Mouse (Mus musculus) hindbrain, embryonic 13.5 days (tissue): ENCODE data around the gene Necab2. TPM values are rescaled to one million over a fixed set of nuclear protein-coding genes. Genes with fewer than 3 reads are reported as not detected.

ENCODE experiments used
- ATAC-seq: fragments of 200-750 bp; cut with Nextera tagmentation; 2 replicates; pipeline ENCODE4 v1.8.0; 2017; ENCODE audit warnings: moderate TSS enrichment; ENCODE audit not compliant: low FRiP score
- H3K27ac ChIP-seq: fragments of 300-500 bp; sonication (generic); 2 replicates; pipeline ENCODE4 v1.5.1; 2015; ENCODE audit warnings: inconsistent platforms, mild to moderate bottlenecking, moderate library complexity
- H3K27me3 ChIP-seq: fragments of 300-500 bp; sonication (generic); 2 replicates; pipeline ENCODE4 v1.6.1; 2015; ENCODE audit warnings: mild to moderate bottlenecking, inconsistent platforms
- H3K36me3 ChIP-seq: fragments of 300-500 bp; sonication (generic); 2 replicates; pipeline ENCODE4 v1.6.1; 2015; ENCODE audit warnings: mild to moderate bottlenecking, inconsistent platforms
- H3K4me1 ChIP-seq: fragments of 300-500 bp; sonication (generic); replicated peaks from 2 replicates; pipeline ENCODE4 v1.6.1; 2015; ENCODE audit warnings: inconsistent platforms
- H3K4me2 ChIP-seq: fragments of 300-500 bp; sonication (generic); 2 replicates; pipeline ENCODE4 v1.6.1; 2015; ENCODE audit warnings: inconsistent platforms, mild to moderate bottlenecking, moderate library complexity
- H3K4me3 ChIP-seq: fragments of 300-500 bp; sonication (generic); 2 replicates; pipeline ENCODE4 v1.5.1; 2015; ENCODE audit warnings: mild to moderate bottlenecking, inconsistent platforms
- H3K9ac ChIP-seq: fragments of 300-500 bp; sonication (generic); 2 replicates; pipeline ENCODE4 v1.6.1; 2015; ENCODE audit warnings: mild to moderate bottlenecking, inconsistent platforms
- H3K9me3 ChIP-seq: fragments of 300-500 bp; sonication (generic); 2 replicates; pipeline ENCODE4 v1.6.1; 2016; ENCODE audit warnings: inconsistent platforms
- WGBS: fragments of 180-500 bp; shearing (Covaris S2); methylation state at CpG from one replicate; pipeline ENCODE4 v1.1.7; 2015; 5-methylcytosine and 5-hydroxymethylcytosine counted together
- polyA plus RNA-seq: library from polyadenylated mRNA; unstranded; fragments of >200 nt; fragmentation: Nextera tagmentation; extraction: Ambion mirVana; gene quantifications from 2 replicates; pipeline ENCODE4 v1.2.1, GENCODE M21; 2015

Gene Necab2
- polyA plus RNA-seq, 1 experiment from 2014 or later: 36.4 TPM

DNA sequence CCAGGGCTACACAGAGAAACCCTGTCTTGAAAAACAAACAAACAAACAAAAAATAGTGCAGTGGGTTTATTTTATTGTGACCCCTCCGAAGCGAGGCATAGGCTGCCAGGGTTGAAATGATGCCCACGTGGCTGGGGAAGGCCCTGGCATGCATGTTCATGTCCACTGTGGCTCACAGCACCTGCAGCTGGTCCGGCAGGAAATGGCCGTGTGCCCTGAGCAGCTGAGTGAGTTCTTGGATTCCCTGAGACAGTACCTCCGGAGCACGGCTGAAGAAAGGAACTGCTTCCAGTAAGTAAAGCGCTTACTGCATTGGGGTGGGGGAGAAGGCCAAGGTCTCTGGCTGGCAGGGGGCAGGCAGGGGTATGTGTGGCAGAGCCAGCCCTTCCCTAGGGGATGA is 21.6 kb downstream of the Necab2 start:
- no peaks in the 10 kb centered on the region; the same call in 1 of the 2 replicates for H3K36me3 ChIP-seq
- peaks cover 42% of the 10 kb centered on the region for H3K4me1 ChIP-seq
- peaks cover 21% of the 10 kb centered on the region for H3K27me3 ChIP-seq
- WGBS: 92% methylated on average over 8 of the region's 8 CpGs
- ATAC-seq: no peak
- no peaks in the 10 kb centered on the region for H3K9me3 ChIP-seq
- no peak overlapping the region for H3K4me2 ChIP-seq
- no peak overlapping the region for H3K27ac ChIP-seq
- no peak overlapping the region for H3K4me3 ChIP-seq
- no peak overlapping the region for H3K9ac ChIP-seq

DNA sequence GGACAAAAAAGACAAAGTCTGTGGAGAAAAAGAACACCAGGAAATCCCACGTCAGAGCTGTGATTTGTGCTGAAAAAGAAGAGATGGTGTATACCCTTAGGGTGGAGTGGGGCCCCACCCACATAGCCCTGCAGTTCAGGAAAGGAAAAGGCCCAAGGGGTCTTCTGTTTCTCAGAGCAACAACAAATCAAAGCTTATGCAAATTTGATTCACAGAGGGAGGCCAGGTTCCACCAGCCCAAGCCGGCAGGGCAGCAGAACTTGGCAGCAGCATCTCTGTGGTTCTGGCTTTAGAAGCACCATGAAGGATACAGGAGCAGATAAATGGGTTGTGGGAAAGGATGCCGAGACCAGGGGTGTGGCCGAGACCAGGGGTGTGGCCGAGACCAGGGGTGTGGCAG is 32.2 kb downstream of the Necab2 start:
- peaks cover 9% of the 10 kb centered on the region for H3K4me1 ChIP-seq
- WGBS: 24% methylated on average over 5 of the region's 5 CpGs
- no peak for ATAC-seq

GRCm38 (mm10) chr8:119484145-119484896 is 37.8 kb downstream of the Necab2 start:
- Histone ChIP-seq H3K27ac (no peak overlapping the region), H3K36me3 (no peaks in the 10 kb centered on the region), H3K4me2 (no peak overlapping the region), H3K9me3 (no peaks in the 10 kb centered on the region), H3K4me1 (0 out of 2 replicates have a peak, but pooled peaks cover 7% of the 10 kb centered on the region), H3K4me3 (no peak overlapping the region), H3K9ac (no peak overlapping the region), H3K27me3 (0 out of 2 replicates have a peak, but pooled peaks cover 5% of the 10 kb centered on the region)
- 85% methylated on average over 11 of the region's 11 CpGs for WGBS
- no peak for ATAC-seq

More for the DNA sequence above, 32.2 kb downstream of the Necab2 start:
- Histone ChIP-seq H3K9me3 (no peaks in the 10 kb centered on the region), H3K27me3 (no peaks in the 10 kb centered on the region), H3K9ac (no peak overlapping the region), H3K4me2 (no peak overlapping the region), H3K27ac (no peak overlapping the region), H3K4me3 (no peak overlapping the region), H3K36me3 (no peaks in the 10 kb centered on the region)

DNA sequence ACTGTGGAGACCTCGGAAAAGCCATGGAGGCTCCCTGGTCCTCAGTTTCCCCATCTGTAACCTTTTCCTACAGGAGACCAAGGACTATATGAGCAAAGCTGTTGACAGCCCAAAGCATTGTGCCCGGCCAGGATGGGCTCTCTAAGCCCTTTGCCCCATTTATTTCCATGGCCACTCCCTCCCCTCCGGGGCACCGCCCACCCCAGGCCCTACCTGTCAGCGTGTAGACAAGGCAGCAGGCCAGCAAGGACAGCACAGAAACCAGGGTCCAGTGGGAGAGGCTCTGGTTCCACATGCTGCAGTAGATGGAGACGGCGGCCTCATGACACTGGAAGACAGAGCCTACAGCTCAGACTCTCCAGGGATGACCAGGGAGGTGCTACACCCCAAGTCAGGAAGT is 40.6 kb downstream of the Necab2 start:
- 83% methylated on average over 7 of the region's 7 CpGs for WGBS
- H3K27ac ChIP-seq: no peak overlapping the region

DNA sequence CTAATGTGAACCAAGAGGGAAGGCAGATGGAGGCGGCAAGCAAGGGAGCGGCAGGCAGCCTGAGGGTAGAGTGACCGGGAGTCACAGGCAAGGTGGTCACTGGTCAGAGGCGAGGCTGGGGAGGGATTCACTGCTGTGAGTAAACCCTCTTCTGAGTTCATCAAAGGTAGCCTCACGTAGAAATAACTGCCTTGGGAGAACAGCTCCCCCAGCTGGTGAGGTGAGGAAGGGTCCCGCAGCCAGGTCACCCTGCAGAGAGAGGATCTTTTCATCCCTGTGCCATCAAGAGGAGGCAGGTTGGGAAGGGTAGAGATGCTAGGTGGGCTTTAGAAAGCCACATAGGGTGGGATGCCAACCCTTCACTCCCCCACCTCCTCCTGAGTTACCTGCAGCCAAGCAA is 50.3 kb downstream of the Necab2 start:
- no peak overlapping the region for H3K27ac ChIP-seq
- no peaks in the 10 kb centered on the region for H3K9me3 ChIP-seq
- H3K4me2 ChIP-seq: no peak overlapping the region
- no peaks in the 10 kb centered on the region for H3K36me3 ChIP-seq
- no peak for ATAC-seq
- H3K4me1 ChIP-seq: peaks cover under 1% of the 10 kb centered on the region; the same call in 1 of the 2 replicates
- no peak overlapping the region for H3K9ac ChIP-seq
- H3K4me3 ChIP-seq: no peak overlapping the region
- peaks cover 9% of the 10 kb centered on the region; the same call in 1 of the 2 replicates for H3K27me3 ChIP-seq
- WGBS: 24% methylated on average over 6 of the region's 6 CpGs

More for the DNA sequence above, 40.6 kb downstream of the Necab2 start:
- ATAC-seq: no peak
- peaks cover 21% of the 10 kb centered on the region for H3K4me1 ChIP-seq
- no peak overlapping the region for H3K4me3 ChIP-seq
- H3K9ac ChIP-seq: no peak overlapping the region
- H3K27me3 ChIP-seq: 0 out of 2 replicates have a peak, but pooled peaks cover 9% of the 10 kb centered on the region
- no peaks in the 10 kb centered on the region for H3K9me3 ChIP-seq
- no peaks in the 10 kb centered on the region for H3K36me3 ChIP-seq
- H3K4me2 ChIP-seq: no peak overlapping the region

DNA sequence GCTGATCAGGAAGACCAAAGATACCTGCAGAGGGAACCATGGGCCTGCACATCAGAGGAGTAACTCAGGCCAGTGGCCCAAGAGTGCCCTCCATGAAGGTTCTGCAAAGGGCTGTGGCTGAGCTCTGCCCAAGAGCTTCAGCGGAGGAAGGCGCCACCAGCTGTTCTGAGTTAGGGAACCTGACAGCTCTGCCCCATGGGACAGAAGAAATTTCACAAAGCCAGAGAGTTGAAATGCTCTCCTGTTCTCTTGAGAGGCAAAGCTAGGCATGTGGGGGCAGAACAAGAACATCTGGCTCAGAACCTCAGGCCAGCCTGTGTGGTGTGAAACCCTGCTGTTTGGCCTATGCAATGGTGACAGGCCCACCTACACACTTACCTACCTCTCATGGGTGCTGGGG is 53.3 kb downstream of the Necab2 start:
- no peaks in the 10 kb centered on the region for H3K9me3 ChIP-seq
- WGBS: 94% methylated on average over 2 of the region's 2 CpGs

GRCm38 (mm10) chr8:119501598-119501997 is 55.1 kb downstream of the Necab2 start, which contains the start of gene Slc38a8:
Slc38a8 (minus strand) TSS chr8:119501698.
- no peak within 1 kb of the TSS for H3K4me2 ChIP-seq
- WGBS: 57% methylated on average over 5 of the region's 5 CpGs
- H3K27me3 ChIP-seq: no peaks in the 10 kb centered on the region
- H3K9me3 ChIP-seq: no peaks in the 10 kb centered on the region
- H3K4me3 ChIP-seq: no peak within 1 kb of the TSS
- H3K27ac ChIP-seq: no peak within 1 kb of the TSS
- H3K9ac ChIP-seq: no peak within 1 kb of the TSS
- ATAC-seq: no peak
- H3K4me1 ChIP-seq: peaks cover 16% of the 10 kb centered on the region; the same call in 1 of the 2 replicates
- peaks cover 19% of the 10 kb centered on the region for H3K36me3 ChIP-seq

More for the DNA sequence above, 53.3 kb downstream of the Necab2 start:
- no peak for ATAC-seq
- Histone ChIP-seq H3K4me3 (no peak overlapping the region), H3K4me2 (no peak overlapping the region), H3K36me3 (0 out of 2 replicates have a peak, but pooled peaks cover 1% of the 10 kb centered on the region), H3K9ac (no peak overlapping the region), H3K27ac (no peak overlapping the region), H3K27me3 (no peaks in the 10 kb centered on the region), H3K4me1 (peaks cover 7% of the 10 kb centered on the region; the same call in 1 of the 2 replicates)

- Histone ChIP-seq H3K36me3 (peaks cover 22% of the 10 kb centered on the region), H3K27ac (no peak overlapping the region), H3K9me3 (no peaks in the 10 kb centered on the region), H3K4me3 (no peak overlapping the region), H3K27me3 (no peaks in the 10 kb centered on the region), H3K4me1 (peaks cover 16% of the 10 kb centered on the region; the same call in 1 of the 2 replicates), H3K9ac (no peak overlapping the region), H3K4me2 (no peak overlapping the region)
- no peak for ATAC-seq
- 68% methylated on average over 4 of the region's 4 CpGs for WGBS
Measured at GRCm38 (mm10) chr8:119502111-119502510, 55.6 kb downstream of the Necab2 start.

DNA sequence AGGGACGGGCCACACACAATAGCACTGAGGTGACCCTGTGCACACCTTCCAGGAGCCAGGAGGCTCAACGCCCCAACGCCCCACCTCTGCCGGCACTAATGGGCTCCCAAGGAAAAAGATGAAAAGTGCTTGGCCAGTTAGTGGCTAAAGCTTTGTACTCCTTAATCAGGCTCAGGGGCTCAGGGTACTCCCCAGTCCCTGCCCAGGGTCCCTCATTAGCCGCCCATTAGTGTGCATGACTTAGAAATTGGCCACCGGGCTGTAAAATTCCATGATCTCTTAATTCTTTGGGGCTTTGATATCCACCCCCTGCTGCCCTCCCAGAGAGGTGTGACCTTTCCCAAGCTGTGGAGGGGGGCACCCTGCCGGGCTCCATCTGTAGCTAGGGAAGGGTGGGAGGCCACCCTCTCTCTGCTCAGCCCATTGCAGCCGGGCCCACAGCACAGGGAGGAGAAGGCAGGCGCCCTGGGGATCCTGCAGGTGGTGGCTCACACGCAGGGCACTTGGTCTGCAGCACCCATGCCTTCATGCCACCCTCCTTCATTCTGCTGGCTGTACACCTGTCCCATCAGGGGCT is 56.8 kb downstream of the Necab2 start:
- Histone ChIP-seq H3K9me3 (no peaks in the 10 kb centered on the region), H3K4me3 (no peak overlapping the region), H3K27ac (no peak overlapping the region), H3K4me2 (no peak overlapping the region), H3K27me3 (no peaks in the 10 kb centered on the region), H3K9ac (no peak overlapping the region), H3K36me3 (peaks cover 33% of the 10 kb centered on the region), H3K4me1 (peaks cover 16% of the 10 kb centered on the region; the same call in 1 of the 2 replicates)
- 48% methylated on average over 10 of the region's 10 CpGs for WGBS
- ATAC-seq: no peak

- peaks cover 16% of the 10 kb centered on the region; the same call in 1 of the 2 replicates for H3K4me1 ChIP-seq
- H3K9ac ChIP-seq: no peak overlapping the region
- WGBS: 52% methylated on average over 9 of the region's 9 CpGs
- H3K36me3 ChIP-seq: peaks cover 56% of the 10 kb centered on the region
- H3K9me3 ChIP-seq: no peaks in the 10 kb centered on the region
- no peak for ATAC-seq
- H3K4me2 ChIP-seq: no peak overlapping the region
- no peaks in the 10 kb centered on the region for H3K27me3 ChIP-seq
- H3K27ac ChIP-seq: peak overlapping the region; percentile 40; the same call in 1 of the 2 replicates
- no peak overlapping the region for H3K4me3 ChIP-seq
Measured at GRCm38 (mm10) chr8:119505488-119505887, 59.0 kb downstream of the Necab2 start.

GRCm38 (mm10) chr8:119506106-119506505 is 59.6 kb downstream of the Necab2 start:
- H3K9me3 ChIP-seq: no peaks in the 10 kb centered on the region
- no peak overlapping the region for H3K9ac ChIP-seq
- H3K27ac ChIP-seq: no peak overlapping the region; the same call in 1 of the 2 replicates
- WGBS: 90% methylated on average over 8 of the region's 8 CpGs
- no peaks in the 10 kb centered on the region for H3K27me3 ChIP-seq
- H3K4me2 ChIP-seq: no peak overlapping the region
- H3K36me3 ChIP-seq: peaks cover 62% of the 10 kb centered on the region
- H3K4me3 ChIP-seq: no peak overlapping the region
- peaks cover 16% of the 10 kb centered on the region; the same call in 1 of the 2 replicates for H3K4me1 ChIP-seq
- ATAC-seq: no peak

- peaks cover 3% of the 10 kb centered on the region; the same call in 1 of the 2 replicates for H3K4me1 ChIP-seq
- WGBS: 93% methylated on average over 9 of the region's 9 CpGs
- H3K27me3 ChIP-seq: no peaks in the 10 kb centered on the region
- peaks cover 98% of the 10 kb centered on the region for H3K36me3 ChIP-seq
- no peak for ATAC-seq
- no peak overlapping the region for H3K27ac ChIP-seq
- no peak overlapping the region for H3K4me2 ChIP-seq
- no peak overlapping the region for H3K4me3 ChIP-seq
- no peak overlapping the region for H3K9ac ChIP-seq
- no peaks in the 10 kb centered on the region for H3K9me3 ChIP-seq
Measured at GRCm38 (mm10) chr8:119510471-119510870, 64.0 kb downstream of the Necab2 start.
